In the genomic region with DNA sequence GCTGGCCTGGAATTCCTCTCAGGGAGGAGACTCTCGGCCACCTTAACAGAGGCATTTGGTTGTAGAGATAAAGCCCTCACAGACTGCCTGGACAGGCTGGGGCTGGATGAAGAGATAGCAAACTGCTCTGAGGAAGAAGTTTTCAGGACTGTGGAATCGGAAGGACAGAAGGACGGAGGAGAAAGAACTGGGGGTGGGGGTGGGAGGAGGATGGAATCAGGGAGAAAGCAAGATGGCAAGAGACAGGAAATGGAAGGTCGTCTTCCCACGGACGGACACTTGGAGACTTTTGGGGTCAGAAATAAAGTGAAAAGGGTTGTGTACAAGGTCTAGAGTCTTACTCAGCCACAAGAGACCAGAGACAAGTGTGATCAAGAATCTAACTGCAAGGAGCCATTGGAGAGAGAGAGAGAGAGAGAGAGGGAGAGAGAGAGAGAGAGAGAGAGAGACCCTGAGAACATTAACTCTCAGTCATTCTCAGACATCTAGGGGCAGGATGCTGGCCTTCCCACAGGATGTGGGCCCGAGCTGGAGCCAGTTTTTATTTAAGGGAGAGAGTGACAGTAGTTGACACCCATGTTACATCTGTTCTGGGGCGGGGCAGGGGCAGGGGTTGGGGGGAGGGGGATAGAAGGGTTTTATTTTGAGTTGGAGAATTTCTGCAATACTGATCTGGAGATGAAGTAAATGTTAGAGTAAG, we compare ENCODE assay signal across 11 mouse cellular contexts.
DNase-seq lines count a peak whose midpoint lies in the region; ATAC-seq and TF ChIP-seq lines count a peak whose summit lies in the region.
"Had no signal": no experiment of that assay in that cellular context is flagged by ENCODE, and none has a peak within 500 bp of the region (broad histone marks: within the 10 kb centered on the region; RNA-seq: fewer than 3 reads in every experiment).

No protein-coding gene starts in this region.

- 36% methylated on average over 8 of the region's 8 CpGs for whole genome bisulfite sequencing in kidney, embryonic 16.5 days
- 13% methylated on average over 8 of the region's 8 CpGs for WGBS in heart, embryonic 15.5 days
- 30% methylated on average over 8 of the region's 8 CpGs for WGBS in lung, postnatal 0 days

- H3K9ac ChIP-seq in kidney, embryonic 16.5 days (replicated peaks; ENCODE audit: low read length): no peak overlapping the region
- H3K9ac ChIP-seq in heart, embryonic 15.5 days: no peak overlapping the region
- no peak overlapping the region for H3K9ac ChIP-seq in lung, postnatal 0 days (replicated peaks; ENCODE audit: low read depth)
- H3K9ac ChIP-seq: forebrain, embryonic 13.5 days; limb, embryonic 13.5 days had no signal

- H3K4me3 ChIP-seq in kidney, embryonic 16.5 days (ENCODE audit: low read length): no peak overlapping the region
- H3K4me3 ChIP-seq in heart, embryonic 15.5 days: no peak overlapping the region
- no peak overlapping the region for H3K4me3 ChIP-seq in lung, postnatal 0 days (ENCODE audit: low read depth, low read length)
- H3K4me3 ChIP-seq: forebrain, embryonic 13.5 days; limb, embryonic 13.5 days had no signal

- H3K36me3 ChIP-seq in kidney, embryonic 16.5 days (ENCODE audit: insufficient read depth, low read length): no peaks in the 10 kb centered on the region
- no peaks in the 10 kb centered on the region for H3K36me3 ChIP-seq in heart, embryonic 15.5 days
- H3K36me3 ChIP-seq in lung, postnatal 0 days (ENCODE audit: insufficient read depth, low read length): no peaks in the 10 kb centered on the region
- H3K36me3 ChIP-seq: limb, embryonic 13.5 days had no signal

- ATAC-seq in kidney, embryonic 16.5 days (ENCODE audit: low FRiP score, low TSS enrichment): no peak
- ATAC-seq in heart, embryonic 15.5 days (replicated peaks; ENCODE audit: insufficient number of reproducible peaks, insufficient read depth, low FRiP score, low read depth): peak; percentile 58; the same call in 1 of the 2 replicates
- peak; percentile 76 for ATAC-seq in lung, postnatal 0 days
- ATAC-seq: forebrain, embryonic 13.5 days; inflammation-experienced regulatory T-cells, adult 6 months had no signal

- H3K4me1 ChIP-seq in kidney, embryonic 16.5 days (ENCODE audit: insufficient read depth, low read length): peaks cover 21% of the 10 kb centered on the region
- H3K4me1 ChIP-seq in heart, embryonic 15.5 days (replicated peaks): peaks cover 6% of the 10 kb centered on the region
- H3K4me1 ChIP-seq in lung, postnatal 0 days (ENCODE audit: insufficient read depth, low read depth, low read length): no peaks in the 10 kb centered on the region
- H3K4me1 ChIP-seq: forebrain, embryonic 13.5 days; limb, embryonic 13.5 days had no signal

- H3K27me3 ChIP-seq in kidney, embryonic 16.5 days (ENCODE audit: insufficient read depth, low read length): no peaks in the 10 kb centered on the region
- H3K27me3 ChIP-seq in heart, embryonic 15.5 days: no peaks in the 10 kb centered on the region
- H3K27me3 ChIP-seq in lung, postnatal 0 days (replicated peaks; ENCODE audit: insufficient read depth, low read length): no peaks in the 10 kb centered on the region
- H3K27me3 ChIP-seq: forebrain, embryonic 13.5 days; limb, embryonic 13.5 days had no signal

- no peak for DNase-seq in kidney, postnatal 14 days
- DNase-seq in c-Kit-positive CD71-positive TER-119-negative erythroid progenitor cells, embryonic 14.5 days (ENCODE audit: low read depth): peak; percentile 17
- DNase-seq in lung, postnatal 0 days (ENCODE audit: low spot score): peak; percentile 58
- DNase-seq in urinary bladder, postnatal 25 days (ENCODE audit: low spot score): no peak
- DNase-seq in urinary bladder, postnatal 36 days (ENCODE audit: low spot score in 2 of 2): no peak
- DNase-seq: layer of hippocampus, adult 9-11 months had no signal

- no peaks in the 10 kb centered on the region for H3K9me3 ChIP-seq in kidney, embryonic 16.5 days (ENCODE audit: low read length)
- H3K9me3 ChIP-seq in heart, embryonic 15.5 days (replicated peaks): no peaks in the 10 kb centered on the region
- H3K9me3 ChIP-seq in lung, postnatal 0 days (ENCODE audit: low read length): no peaks in the 10 kb centered on the region
- H3K9me3 ChIP-seq: forebrain, embryonic 13.5 days; limb, embryonic 13.5 days had no signal

- H3K27ac ChIP-seq in kidney, embryonic 16.5 days (ENCODE audit: low read length): peak overlapping the region; percentile 70
- H3K27ac ChIP-seq in heart, embryonic 15.5 days: peak overlapping the region; percentile 54; the same call in 1 of the 2 replicates
- H3K27ac ChIP-seq in lung, postnatal 0 days (ENCODE audit: low read length): peak overlapping the region; percentile 51; the same call in 1 of the 2 replicates
- H3K27ac ChIP-seq: forebrain, embryonic 13.5 days; limb, embryonic 13.5 days had no signal

- TF ChIP-seq EP300 in lung, postnatal 0 days (IDR thresholded peaks at IDR 0.05): peak; percentile 3; the same call in 1 of the 2 replicates

- no peak overlapping the region for H3K4me2 ChIP-seq in kidney, embryonic 16.5 days (replicated peaks; ENCODE audit: low read depth, low read length)
- H3K4me2 ChIP-seq in heart, embryonic 15.5 days: 0 out of 2 replicates have a peak overlapping the region, but pooled peaks have one; percentile 16
- no peak overlapping the region for H3K4me2 ChIP-seq in lung, postnatal 0 days (replicated peaks; ENCODE audit: low read depth, low read length)
- H3K4me2 ChIP-seq: forebrain, embryonic 13.5 days; limb, embryonic 13.5 days had no signal

- no peak for TF ChIP-seq CTCF in lung, postnatal 0 days (IDR thresholded peaks at IDR 0.05)

Comparison
In these comparisons a context has a peak if more than half of its experiments do, and no peak if none do; other contexts are left out.
1. DNase-seq: peak in c-Kit-positive CD71-positive TER-119-negative erythroid progenitor cells, embryonic 14.5 days (single experiment) and lung, postnatal 0 days (single experiment); none in kidney, postnatal 14 days (single experiment), urinary bladder, postnatal 25 days (single experiment) and urinary bladder, postnatal 36 days (0 of 2).
2. Peak in every context shown above with its lines, with median percentiles within 50 percentile points of each other: H3K27ac ChIP-seq.